Comparison of ENCODE assay signal across 8 mouse cellular contexts in the genomic region with DNA sequence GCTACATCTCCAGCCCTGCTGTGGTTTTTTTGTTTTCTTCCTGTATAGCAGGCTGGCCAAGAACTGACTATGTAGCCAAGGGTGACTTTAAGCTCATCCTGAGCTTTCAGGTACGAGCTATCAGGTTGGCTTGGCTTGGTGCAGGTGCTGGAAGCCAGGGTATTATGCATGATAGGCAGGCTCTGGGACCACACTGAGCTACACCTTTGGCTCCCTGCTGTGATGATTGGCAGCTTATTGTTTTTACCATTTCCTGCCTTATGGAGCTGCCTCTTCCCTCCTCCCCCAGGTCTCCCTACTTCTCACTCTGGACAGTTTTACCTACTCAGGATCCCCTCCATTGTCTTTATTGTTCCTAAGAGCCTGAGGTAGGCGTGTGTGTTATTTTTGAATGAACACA. TPM values are rescaled to one million over a fixed set of nuclear protein-coding genes. Genes with fewer than 3 reads are reported as not detected.
DNase-seq lines count a peak whose midpoint lies in the region; ATAC-seq and TF ChIP-seq lines count a peak whose summit lies in the region.

No protein-coding gene starts in this region.

- H3K9me3 ChIP-seq in lung, postnatal 0 days (ENCODE audit: low read length) = no peaks in the 10 kb centered on the region
- no peaks in the 10 kb centered on the region for H3K9me3 ChIP-seq in limb, embryonic 12.5 days
- H3K9me3 ChIP-seq in stomach, embryonic 15.5 days = no peaks in the 10 kb centered on the region

- peak overlapping the region; percentile 92; the same call in 1 of the 2 replicates for H3K9ac ChIP-seq in lung, postnatal 0 days (replicated peaks; ENCODE audit: low read depth)
- 0 out of 2 replicates have a peak overlapping the region, but pooled peaks have one; percentile 88 for H3K9ac ChIP-seq in limb, embryonic 12.5 days (replicated peaks)
- no peak overlapping the region for H3K9ac ChIP-seq in stomach, embryonic 15.5 days

- TF ChIP-seq EP300 in lung, postnatal 0 days (IDR thresholded peaks at IDR 0.05) = no peak

- DNase-seq in cerebellum, adult 11-12 months = peak; percentile 28
- no peak for DNase-seq in cerebellum, postnatal 14 days
- DNase-seq in lung, postnatal 0 days (ENCODE audit: low spot score) = no peak
- no peak for DNase-seq in lung, postnatal 36 days
- no peak for DNase-seq in testis, postnatal 10 days (ENCODE audit: low spot score)
- DNase-seq in retina, postnatal 1 day = no peak

- WGBS in lung, postnatal 0 days = 60% methylated on average over 2 of the region's 2 CpGs
- 82% methylated on average over 2 of the region's 2 CpGs for WGBS in limb, embryonic 12.5 days
- WGBS in stomach, embryonic 15.5 days = 74% methylated on average over 2 of the region's 2 CpGs

- no peak overlapping the region for H3K27ac ChIP-seq in lung, postnatal 0 days (ENCODE audit: low read length)
- no peak overlapping the region for H3K27ac ChIP-seq in limb, embryonic 12.5 days
- H3K27ac ChIP-seq in stomach, embryonic 15.5 days = no peak overlapping the region

- TF ChIP-seq CTCF in lung, postnatal 0 days (IDR thresholded peaks at IDR 0.05) = no peak

- 0 out of 2 replicates have a peak overlapping the region, but pooled peaks have one; percentile 96 for H3K4me3 ChIP-seq in lung, postnatal 0 days (ENCODE audit: low read depth, low read length)
- H3K4me3 ChIP-seq in limb, embryonic 12.5 days (replicated peaks) = peak overlapping the region; percentile 92
- H3K4me3 ChIP-seq in stomach, embryonic 15.5 days (replicated peaks) = peak overlapping the region; percentile 89

- H3K36me3 ChIP-seq in lung, postnatal 0 days (ENCODE audit: insufficient read depth, low read length) = peaks cover 5% of the 10 kb centered on the region; the same call in 1 of the 2 replicates
- H3K36me3 ChIP-seq in limb, embryonic 12.5 days = peaks cover 32% of the 10 kb centered on the region
- H3K36me3 ChIP-seq in stomach, embryonic 15.5 days = peaks cover 15% of the 10 kb centered on the region

- no peak for ATAC-seq in lung, postnatal 0 days
- no peak for ATAC-seq in limb, embryonic 12.5 days (ENCODE audit: insufficient number of reproducible peaks, insufficient read depth, low FRiP score, low TSS enrichment, low read depth)
- no peak for ATAC-seq in stomach, embryonic 15.5 days (ENCODE audit: insufficient read depth, low FRiP score, low read depth)

- peak overlapping the region; percentile 95 for H3K4me2 ChIP-seq in lung, postnatal 0 days (replicated peaks; ENCODE audit: low read depth, low read length)
- H3K4me2 ChIP-seq in limb, embryonic 12.5 days = peak overlapping the region; percentile 92
- H3K4me2 ChIP-seq in stomach, embryonic 15.5 days = peak overlapping the region; percentile 74

- H3K27me3 ChIP-seq in lung, postnatal 0 days (replicated peaks; ENCODE audit: insufficient read depth, low read length) = no peaks in the 10 kb centered on the region
- H3K27me3 ChIP-seq in limb, embryonic 12.5 days = no peaks in the 10 kb centered on the region
- H3K27me3 ChIP-seq in stomach, embryonic 15.5 days (replicated peaks) = no peaks in the 10 kb centered on the region

- H3K4me1 ChIP-seq in lung, postnatal 0 days (ENCODE audit: insufficient read depth, low read depth, low read length) = peaks cover 10% of the 10 kb centered on the region; the same call in 1 of the 2 replicates
- peaks cover 19% of the 10 kb centered on the region for H3K4me1 ChIP-seq in limb, embryonic 12.5 days (replicated peaks)
- peaks cover 14% of the 10 kb centered on the region for H3K4me1 ChIP-seq in stomach, embryonic 15.5 days

RNA-seq across cellular contexts. Expression of gene 4930535I16Rik, which starts 1.0 kb away (rescaled TPM):
- polyA plus RNA-seq in lung, postnatal 0 days (2015; fragmentation: Nextera tagmentation; extraction: Ambion mirVana) = not detected in 2 replicates
- polyA plus RNA-seq in limb, embryonic 12.5 days (2016; fragmentation: Nextera tagmentation; extraction: Ambion mirVana) = not detected in 2 replicates
- polyA plus RNA-seq in stomach, embryonic 15.5 days (2015; fragmentation: Nextera tagmentation; extraction: Ambion mirVana) = not detected in 2 replicates

RNA-seq across cellular contexts. Expression of gene Rragc, which starts 1.6 kb away (rescaled TPM):
- 47.4 and 50.4 TPM in 2 replicates for polyA plus RNA-seq in lung, postnatal 0 days (2015; fragmentation: Nextera tagmentation; extraction: Ambion mirVana)
- polyA plus RNA-seq in limb, embryonic 12.5 days (2016; fragmentation: Nextera tagmentation; extraction: Ambion mirVana) = 55.1 and 58.6 TPM in 2 replicates
- 50.6 and 50.7 TPM in 2 replicates for polyA plus RNA-seq in stomach, embryonic 15.5 days (2015; fragmentation: Nextera tagmentation; extraction: Ambion mirVana)

RNA-seq across cellular contexts. Expression of gene Mycbp, which starts 14.2 kb away (rescaled TPM):
- polyA plus RNA-seq in lung, postnatal 0 days (2015; fragmentation: Nextera tagmentation; extraction: Ambion mirVana) = 73.0 and 81.0 TPM in 2 replicates
- polyA plus RNA-seq in limb, embryonic 12.5 days (2016; fragmentation: Nextera tagmentation; extraction: Ambion mirVana) = 64.0 and 65.2 TPM in 2 replicates
- polyA plus RNA-seq in stomach, embryonic 15.5 days (2015; fragmentation: Nextera tagmentation; extraction: Ambion mirVana) = 93.2 and 98.2 TPM in 2 replicates

RNA-seq across cellular contexts. Expression of gene 4933427I04Rik, which starts 59.4 kb away (rescaled TPM):
- polyA plus RNA-seq in lung, postnatal 0 days (2015; fragmentation: Nextera tagmentation; extraction: Ambion mirVana) = 0.10 TPM in 1 of 2 replicates, not detected in the other
- polyA plus RNA-seq in limb, embryonic 12.5 days (2016; fragmentation: Nextera tagmentation; extraction: Ambion mirVana) = not detected in 2 replicates
- polyA plus RNA-seq in stomach, embryonic 15.5 days (2015; fragmentation: Nextera tagmentation; extraction: Ambion mirVana) = 0.08 TPM in 2 replicates
